Mouse (Mus musculus) lung, embryonic 14.5 days (tissue): ENCODE measurements around the gene Rcn3. TPM values are rescaled to one million over a fixed set of nuclear protein-coding genes. Genes with fewer than 3 reads are reported as not detected.
"Not testable (repeated sequence)": the region's sequence is repeated elsewhere in the genome, so short reads cannot be mapped to it uniquely, and the experiment has no call there.

Experiments used
- ATAC-seq: fragments of 200-750 bp; cut with Nextera tagmentation; 2 replicates; pipeline ENCODE4 v1.8.0; 2017; ENCODE audit warnings: mild to moderate bottlenecking, moderate TSS enrichment, moderate library complexity; ENCODE audit not compliant: insufficient read depth
- DNase-seq: peaks from one replicate; pipeline ENCODE4 v3.0.0-alpha.2; 2015
- H3K27ac ChIP-seq: fragments of 300-500 bp; sonication (generic); 2 replicates; pipeline ENCODE4 v1.5.1; 2014; ENCODE audit warnings: low read depth, mild to moderate bottlenecking, moderate library complexity
- H3K27me3 ChIP-seq: fragments of 300-500 bp; sonication (generic); 2 replicates; pipeline ENCODE4 v1.6.1; 2014; ENCODE audit warnings: low read length, control low read depth; ENCODE audit not compliant: insufficient read depth
- H3K36me3 ChIP-seq: fragments of 300-500 bp; sonication (generic); 2 replicates; pipeline ENCODE4 v1.6.1; 2014; ENCODE audit warnings: control low read depth; ENCODE audit not compliant: insufficient read depth
- H3K4me1 ChIP-seq: fragments of 300-500 bp; sonication (generic); 2 replicates; pipeline ENCODE4 v1.6.1; 2014; ENCODE audit warnings: antibody characterized with exemption, control low read depth; ENCODE audit not compliant: insufficient read depth
- H3K4me2 ChIP-seq: fragments of 300-500 bp; sonication (generic); 2 replicates; pipeline ENCODE4 v1.6.1; 2014; ENCODE audit warnings: mild to moderate bottlenecking
- H3K4me3 ChIP-seq: fragments of 300-500 bp; sonication (generic); 2 replicates; pipeline ENCODE4 v1.5.1; 2014; ENCODE audit warnings: low read depth, low read length
- H3K9ac ChIP-seq: fragments of 300-500 bp; sonication (generic); 2 replicates; pipeline ENCODE4 v1.6.1; 2014
- H3K9me3 ChIP-seq: fragments of 300-500 bp; sonication (generic); 2 replicates; pipeline ENCODE4 v1.6.1; 2016; ENCODE audit warnings: low read depth, low read length, control low read depth
- CTCF ChIP-seq: IDR thresholded peaks from 2 replicates; pipeline ENCODE4 v1.5.1; 2016; ENCODE audit warnings: antibody characterized with exemption, low read depth
- WGBS: fragments of 180-500 bp; shearing (Covaris S2); extraction: QIAGEN DNeasy Blood & Tissue Kit; methylation state at CpG from one replicate; pipeline ENCODE4 v1.1.7; 2014; 5-methylcytosine and 5-hydroxymethylcytosine counted together
- polyA plus RNA-seq: library from polyadenylated mRNA; unstranded; fragments of >200 nt; fragmentation: Nextera tagmentation; extraction: Ambion mirVana; gene quantifications from 2 replicates; pipeline ENCODE4 v1.2.1, GENCODE M21; 2014

Rcn3 gene
- polyA plus RNA-seq, 1 experiment from 2014 or later: 360 TPM

DNA sequence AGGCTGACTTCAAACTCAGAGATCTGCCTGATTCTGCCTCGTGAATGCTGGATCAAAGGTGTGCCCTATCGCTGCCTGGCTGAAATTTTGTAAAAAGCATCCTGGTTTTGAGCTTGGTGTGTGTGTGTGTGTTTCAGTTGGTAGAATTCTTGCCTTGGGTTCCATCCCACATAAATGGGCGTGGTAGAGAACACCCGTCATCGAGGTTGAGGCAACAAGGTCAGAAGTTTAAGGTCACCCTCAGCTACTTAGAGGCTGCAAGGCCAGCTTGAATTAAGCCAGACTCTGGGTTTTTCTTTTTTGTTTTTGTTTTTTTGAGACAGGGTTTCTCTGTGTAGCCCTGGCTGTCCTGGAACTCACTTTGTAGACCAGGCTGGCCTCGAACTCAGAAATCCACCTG is 26.3 kb upstream of the Rcn3 start:
- 79% methylated on average over 6 of the region's 6 CpGs for WGBS
- H3K4me2 ChIP-seq: no peak overlapping the region
- TF ChIP-seq CTCF: no peak
- H3K27ac ChIP-seq: no peak overlapping the region
- H3K9me3 ChIP-seq: no peaks in the 10 kb centered on the region
- ATAC-seq (no peak), DNase-seq (no peak)
- H3K4me1 ChIP-seq: peaks cover 7% of the 10 kb centered on the region; the same call in 1 of the 2 replicates
- H3K36me3 ChIP-seq: peaks cover 47% of the 10 kb centered on the region
- H3K27me3 ChIP-seq: no peaks in the 10 kb centered on the region
- no peak overlapping the region for H3K4me3 ChIP-seq
- H3K9ac ChIP-seq: no peak overlapping the region

DNA sequence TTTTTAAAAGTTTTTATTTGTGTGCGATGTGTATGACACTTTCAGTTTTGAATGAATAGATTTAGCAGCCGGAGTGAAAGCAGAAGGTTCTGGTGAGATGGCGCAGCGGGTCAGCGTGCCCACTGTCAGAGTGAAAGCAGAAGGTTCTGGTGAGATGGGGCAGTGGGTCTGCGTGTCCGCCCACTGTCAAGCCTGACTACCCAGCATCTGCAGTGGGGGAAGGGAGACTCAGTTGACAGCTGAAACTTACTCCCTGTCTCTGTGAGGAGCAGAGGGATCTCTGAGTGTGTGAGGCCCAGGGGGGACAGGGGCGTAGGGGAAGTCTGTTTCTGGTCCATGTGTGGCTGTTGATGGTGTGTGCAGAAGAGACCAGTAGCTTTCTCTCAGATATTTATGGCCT is 25.5 kb upstream of the Rcn3 start:
- 73% methylated on average over 8 of the region's 8 CpGs for WGBS
- TF ChIP-seq CTCF: no peak
- Histone ChIP-seq H3K9ac (no peak overlapping the region), H3K36me3 (peaks cover 40% of the 10 kb centered on the region), H3K4me2 (no peak overlapping the region), H3K27me3 (no peaks in the 10 kb centered on the region), H3K4me3 (no peak overlapping the region), H3K9me3 (no peaks in the 10 kb centered on the region), H3K27ac (no peak overlapping the region), H3K4me1 (0 out of 2 replicates have a peak, but pooled peaks cover under 1% of the 10 kb centered on the region)
- ATAC-seq: no peak
- no peak for DNase-seq

DNA sequence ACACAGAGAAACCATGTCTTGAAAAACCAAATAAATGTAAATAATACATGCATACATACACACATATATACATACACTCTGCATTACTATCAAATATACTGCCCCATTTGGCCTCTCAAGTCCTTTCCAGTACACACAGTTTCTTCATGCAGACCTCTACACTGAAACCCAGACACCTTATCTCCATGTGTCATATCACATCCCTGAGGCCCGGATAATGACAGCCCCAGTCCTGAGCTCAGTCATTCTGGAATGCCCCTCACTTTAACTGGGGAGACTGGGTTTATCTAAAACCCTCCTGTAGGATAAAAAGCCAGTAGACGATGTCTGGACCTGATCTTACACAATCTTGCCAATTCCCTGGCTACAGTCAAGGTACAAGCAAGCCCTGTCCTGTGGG is 21.5 kb upstream of the Rcn3 start:
- Histone ChIP-seq H3K9me3 (no peaks in the 10 kb centered on the region), H3K4me3 (no peak overlapping the region), H3K27me3 (no peaks in the 10 kb centered on the region), H3K9ac (no peak overlapping the region), H3K36me3 (peaks cover 4% of the 10 kb centered on the region), H3K27ac (no peak overlapping the region), H3K4me2 (no peak overlapping the region), H3K4me1 (no peaks in the 10 kb centered on the region)
- DNase-seq (no peak), ATAC-seq (no peak)
- WGBS: 56% methylated on average over 2 of the region's 2 CpGs
- TF ChIP-seq CTCF: no peak

DNA sequence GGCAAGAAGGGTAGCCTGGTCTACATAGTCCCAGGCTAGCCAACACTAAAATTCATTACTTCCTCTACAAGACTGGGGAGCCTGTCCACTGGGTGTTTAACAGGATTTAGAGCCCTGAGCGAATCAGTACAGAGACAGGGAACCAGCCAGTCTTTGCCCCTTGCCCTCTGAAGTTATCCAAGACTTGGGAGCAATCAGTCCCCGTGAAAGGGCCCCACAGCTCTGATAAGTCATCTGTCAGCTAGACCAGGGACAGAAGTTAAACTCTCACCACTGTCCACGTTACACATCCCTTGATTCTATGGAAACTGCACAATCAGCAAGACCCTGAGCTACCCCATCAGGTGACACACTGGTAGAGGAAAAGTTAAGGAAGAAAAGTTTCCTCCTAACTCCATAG is 20.5 kb upstream of the Rcn3 start:
- Histone ChIP-seq H3K9me3 (no peaks in the 10 kb centered on the region), H3K9ac (no peak overlapping the region), H3K4me3 (no peak overlapping the region), H3K27me3 (no peaks in the 10 kb centered on the region), H3K4me2 (no peak overlapping the region), H3K4me1 (no peaks in the 10 kb centered on the region), H3K27ac (no peak overlapping the region), H3K36me3 (no peaks in the 10 kb centered on the region; the same call in 1 of the 2 replicates)
- no peak for TF ChIP-seq CTCF
- ATAC-seq (no peak), DNase-seq (no peak)
- 38% methylated on average over 3 of the region's 3 CpGs for WGBS

DNA sequence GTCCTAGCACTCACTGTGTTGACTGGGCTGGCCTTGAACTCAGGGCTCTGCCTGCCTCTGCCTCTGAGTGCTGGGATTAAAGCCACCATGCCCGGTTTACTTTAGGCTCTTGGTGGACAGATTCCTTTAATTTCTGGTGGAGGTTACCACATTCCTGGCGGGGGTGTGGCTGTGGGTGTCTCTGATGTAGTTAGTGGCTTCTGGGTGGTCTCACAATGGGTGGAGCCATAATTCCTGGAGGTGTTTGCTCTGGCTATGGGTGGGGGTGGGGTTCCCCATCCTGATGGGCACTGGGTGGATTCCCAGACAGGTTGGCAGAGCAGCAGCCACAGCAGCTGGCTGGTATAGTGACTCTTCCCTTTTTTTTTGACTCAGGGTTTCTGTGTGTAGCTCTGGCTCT is 19.9 kb upstream of the Rcn3 start:
- Histone ChIP-seq H3K4me3 (no peak overlapping the region), H3K27ac (no peak overlapping the region), H3K36me3 (no peaks in the 10 kb centered on the region), H3K9ac (no peak overlapping the region), H3K27me3 (no peaks in the 10 kb centered on the region), H3K4me2 (no peak overlapping the region), H3K4me1 (no peaks in the 10 kb centered on the region), H3K9me3 (no peaks in the 10 kb centered on the region)
- ATAC-seq (no peak), DNase-seq (peak; percentile 17)
- TF ChIP-seq CTCF: no peak
- 43% methylated on average over 2 of the region's 2 CpGs for WGBS

DNA sequence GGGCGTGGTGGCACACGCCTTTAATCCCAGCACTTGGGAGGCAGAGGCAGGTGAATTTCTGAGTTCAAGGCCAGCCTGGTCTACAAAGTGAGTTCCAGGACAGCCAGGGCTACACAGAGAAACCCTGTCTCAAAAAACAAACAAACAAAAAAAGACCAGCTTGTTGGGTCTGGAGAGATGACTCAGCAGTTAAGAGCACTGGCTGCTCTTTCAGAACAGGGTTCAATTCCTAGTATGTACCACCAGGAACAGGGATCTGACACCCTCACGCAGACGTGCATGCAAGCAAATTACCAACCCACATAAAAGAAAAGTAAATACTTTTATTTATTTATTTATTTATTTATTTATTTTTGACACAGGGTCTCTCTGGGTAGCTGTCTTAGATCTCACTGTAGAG is 18.1 kb upstream of the Rcn3 start:
- not testable (repeated sequence) for H3K27me3 ChIP-seq, H3K4me2 ChIP-seq, H3K9me3 ChIP-seq, H3K4me3 ChIP-seq, H3K27ac ChIP-seq, H3K9ac ChIP-seq, ATAC-seq, DNase-seq, H3K4me1 ChIP-seq, H3K36me3 ChIP-seq
- WGBS: 85% methylated on average over 4 of the region's 4 CpGs

DNA sequence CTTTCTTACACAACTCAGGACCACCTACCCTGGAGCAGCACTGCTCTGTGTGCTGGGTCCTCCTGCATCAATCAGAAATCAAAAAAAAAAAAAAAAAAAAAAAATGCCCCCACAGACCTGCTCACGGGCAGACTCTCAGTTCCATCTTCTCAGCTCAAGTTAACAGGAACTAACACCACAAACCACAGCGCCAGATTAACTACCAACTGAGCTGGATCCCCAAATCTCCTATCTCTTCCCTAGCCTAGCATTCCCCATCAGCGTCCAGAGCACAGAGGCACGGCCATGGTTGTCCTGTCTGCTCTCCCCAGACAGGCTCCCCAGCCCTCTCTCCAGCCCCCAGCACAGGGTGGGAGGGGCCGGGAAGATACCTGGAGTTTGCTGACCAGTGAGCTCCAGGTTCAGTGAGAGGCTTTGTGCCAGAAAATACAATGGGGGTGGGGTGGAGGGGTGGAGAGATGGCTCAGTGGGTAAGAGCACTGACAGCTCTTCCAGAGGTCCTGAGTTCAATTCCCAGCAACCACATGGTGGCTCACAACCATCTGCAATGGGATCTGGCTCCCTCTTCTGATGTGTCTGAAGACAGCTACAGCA is 15.1 kb upstream of the Rcn3 start:
- no peak for TF ChIP-seq CTCF
- no peak overlapping the region for H3K4me2 ChIP-seq
- DNase-seq (no peak), ATAC-seq (no peak)
- no peak overlapping the region for H3K27ac ChIP-seq
- no peak overlapping the region for H3K4me3 ChIP-seq
- H3K27me3 ChIP-seq: no peaks in the 10 kb centered on the region
- no peak overlapping the region for H3K9ac ChIP-seq
- peaks cover 7% of the 10 kb centered on the region; the same call in 1 of the 2 replicates for H3K4me1 ChIP-seq
- WGBS: 54% methylated on average over 5 of the region's 5 CpGs
- no peaks in the 10 kb centered on the region for H3K9me3 ChIP-seq
- H3K36me3 ChIP-seq: no peaks in the 10 kb centered on the region; the same call in 1 of the 2 replicates
